Mouse (Mus musculus) embryonic facial prominence, embryonic 11.5 days (tissue): ENCODE data around the gene Veph1. TPM values are rescaled to one million over a fixed set of nuclear protein-coding genes. Genes with fewer than 3 reads are reported as not detected.

Experiments
- ATAC-seq: fragments of 200-750 bp; cut with Nextera tagmentation; replicated peaks from 2 replicates; pipeline ENCODE4 v1.8.0; 2017; ENCODE audit warnings: low read depth; ENCODE audit not compliant: insufficient number of reproducible peaks, low FRiP score, low TSS enrichment
- DNase-seq: peaks from one replicate; pipeline ENCODE4 v3.0.0-alpha.2; 2015; ENCODE audit warnings: low spot score
- H3K27ac ChIP-seq: fragments of 300-500 bp; sonication (generic); replicated peaks from 2 replicates; pipeline ENCODE4 v1.5.1; 2014; ENCODE audit warnings: mild to moderate bottlenecking, low read depth, low read length, control low read depth
- H3K27me3 ChIP-seq: fragments of 300-500 bp; sonication (generic); 2 replicates; pipeline ENCODE4 v1.6.1; 2014; ENCODE audit warnings: mild to moderate bottlenecking, low read length, moderate library complexity, mixed read lengths; ENCODE audit not compliant: control insufficient read depth, insufficient read depth
- H3K36me3 ChIP-seq: fragments of 300-500 bp; sonication (generic); replicated peaks from 2 replicates; pipeline ENCODE4 v1.6.1; 2014; ENCODE audit warnings: low read depth, mild to moderate bottlenecking, low read length, moderate library complexity, mixed read lengths; ENCODE audit not compliant: control insufficient read depth, insufficient read depth
- H3K4me1 ChIP-seq: fragments of 300-500 bp; sonication (generic); 2 replicates; pipeline ENCODE4 v1.6.1; 2014; ENCODE audit warnings: low read length, mixed read lengths; ENCODE audit not compliant: control insufficient read depth, insufficient read depth
- H3K4me2 ChIP-seq: fragments of 300-500 bp; sonication (generic); 2 replicates; pipeline ENCODE4 v1.6.1; 2014; ENCODE audit warnings: low read depth, mild to moderate bottlenecking, control low read depth, low read length, moderate library complexity
- H3K4me3 ChIP-seq: fragments of 300-500 bp; sonication (generic); 2 replicates; pipeline ENCODE4 v1.5.1; 2014; ENCODE audit warnings: low read depth, low read length, control low read depth
- H3K9ac ChIP-seq: fragments of 300-500 bp; sonication (generic); replicated peaks from 2 replicates; pipeline ENCODE4 v1.6.1; 2014; ENCODE audit warnings: mild to moderate bottlenecking, control low read depth, low read length
- H3K9me3 ChIP-seq: fragments of 300-500 bp; sonication (generic); replicated peaks from 2 replicates; pipeline ENCODE4 v1.6.1; 2016; ENCODE audit warnings: mild to moderate bottlenecking, low read length, inconsistent platforms, mixed read lengths; ENCODE audit not compliant: control insufficient read depth
- WGBS: fragments of 180-500 bp; shearing (Covaris S2); extraction: QIAGEN DNeasy Blood & Tissue Kit; methylation state at CpG from one replicate; pipeline ENCODE4 v1.1.7; 2014; 5-methylcytosine and 5-hydroxymethylcytosine counted together
- polyA plus RNA-seq: library from polyadenylated mRNA; unstranded; fragments of >200 nt; fragmentation: Nextera tagmentation; extraction: Ambion mirVana; gene quantifications from 2 replicates; pipeline ENCODE4 v1.2.1, GENCODE M21; 2014

The Veph1 gene
- polyA plus RNA-seq, 1 experiment from 2014 or later, result 5.5 TPM

DNA sequence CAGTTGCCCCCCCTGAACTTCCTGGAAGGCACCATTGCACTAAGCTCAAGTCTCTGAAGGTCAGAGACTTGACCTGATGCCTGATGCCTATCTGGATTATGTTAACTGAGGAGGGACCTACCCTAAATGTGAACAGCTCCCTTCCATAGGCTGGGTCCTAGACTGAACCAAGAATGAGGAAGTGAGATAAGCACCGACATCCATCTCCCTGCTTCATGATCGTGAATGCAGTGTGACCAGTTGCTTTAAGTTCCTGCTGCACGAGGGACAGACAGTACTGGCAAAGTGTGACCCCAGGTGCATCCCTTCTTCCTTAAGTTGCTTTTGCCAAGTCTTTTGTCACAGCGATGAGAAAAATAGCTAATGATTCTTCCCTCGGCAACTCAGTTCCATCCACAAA is 166.9 kb downstream of the Veph1 start:
- DNase-seq (no peak), ATAC-seq (no peak)
- H3K4me1 ChIP-seq, result no peaks in the 10 kb centered on the region; the same call in 1 of the 2 replicates
- H3K9ac ChIP-seq, result no peak overlapping the region
- H3K4me2 ChIP-seq, result no peak overlapping the region
- H3K27me3 ChIP-seq, result no peaks in the 10 kb centered on the region
- no peak overlapping the region for H3K27ac ChIP-seq
- no peak overlapping the region for H3K4me3 ChIP-seq
- H3K36me3 ChIP-seq, result no peaks in the 10 kb centered on the region
- 71% methylated on average over 5 of the region's 5 CpGs for WGBS
- H3K9me3 ChIP-seq, result no peaks in the 10 kb centered on the region

GRCm38 (mm10) chr3:66105493-66105892 is 191.1 kb downstream of the Veph1 start:
- no peak overlapping the region for H3K4me3 ChIP-seq
- DNase-seq, result peak; percentile 79
- no peak overlapping the region for H3K27ac ChIP-seq
- H3K27me3 ChIP-seq, result no peaks in the 10 kb centered on the region
- H3K9me3 ChIP-seq, result no peaks in the 10 kb centered on the region
- no peak overlapping the region for H3K4me2 ChIP-seq
- no peak overlapping the region for H3K9ac ChIP-seq
- no peaks in the 10 kb centered on the region for H3K36me3 ChIP-seq
- WGBS, result 34% methylated on average over 5 of the region's 5 CpGs
- peak; percentile 66; the same call in 1 of the 2 replicates for ATAC-seq
- no peaks in the 10 kb centered on the region for H3K4me1 ChIP-seq

DNA sequence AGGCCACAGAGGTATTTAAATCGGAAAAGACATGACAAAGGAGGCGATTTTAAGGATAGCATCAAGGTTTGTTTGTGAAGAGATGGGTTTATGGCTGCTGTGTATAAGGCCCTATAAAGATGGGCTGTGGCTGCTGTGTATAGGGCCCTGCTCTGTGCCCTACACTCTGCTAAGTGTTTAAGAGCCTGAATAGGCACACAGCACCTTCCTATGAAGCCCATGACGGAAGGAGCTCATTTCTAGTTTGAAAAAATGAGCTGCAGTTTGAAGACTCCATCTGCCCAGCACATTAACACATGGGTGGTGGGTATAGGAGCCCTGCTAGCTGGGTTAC is 194.1 kb downstream of the Veph1 start:
- H3K4me2 ChIP-seq, result no peak overlapping the region
- ATAC-seq (no peak), DNase-seq (no peak)
- H3K9me3 ChIP-seq, result no peaks in the 10 kb centered on the region
- H3K4me3 ChIP-seq, result no peak overlapping the region
- no peaks in the 10 kb centered on the region for H3K27me3 ChIP-seq
- no peak overlapping the region for H3K9ac ChIP-seq
- H3K36me3 ChIP-seq, result no peaks in the 10 kb centered on the region
- WGBS, result 87% methylated on average over 3 of the region's 3 CpGs
- H3K27ac ChIP-seq, result no peak overlapping the region
- H3K4me1 ChIP-seq, result no peaks in the 10 kb centered on the region

- no peak overlapping the region for H3K4me3 ChIP-seq
- ATAC-seq, result peak; percentile 74
- no peak for DNase-seq
- no peaks in the 10 kb centered on the region for H3K36me3 ChIP-seq
- 77% methylated on average over 11 of the region's 11 CpGs for WGBS
- H3K9me3 ChIP-seq, result no peaks in the 10 kb centered on the region
- no peak overlapping the region for H3K9ac ChIP-seq
- H3K27me3 ChIP-seq, result no peaks in the 10 kb centered on the region
- H3K27ac ChIP-seq, result no peak overlapping the region
- H3K4me2 ChIP-seq, result no peak overlapping the region
- no peaks in the 10 kb centered on the region for H3K4me1 ChIP-seq
Measured at GRCm38 (mm10) chr3:66101809-66102598, 194.6 kb downstream of the Veph1 start.

GRCm38 (mm10) chr3:66101074-66101473 is 195.6 kb downstream of the Veph1 start:
- no peak overlapping the region for H3K27ac ChIP-seq

GRCm38 (mm10) chr3:66091746-66092145 is 204.9 kb downstream of the Veph1 start:
- Histone ChIP-seq H3K4me2 (no peak overlapping the region), H3K27me3 (no peaks in the 10 kb centered on the region), H3K36me3 (no peaks in the 10 kb centered on the region), H3K9me3 (no peaks in the 10 kb centered on the region), H3K4me1 (no peaks in the 10 kb centered on the region), H3K27ac (no peak overlapping the region), H3K4me3 (no peak overlapping the region), H3K9ac (no peak overlapping the region)
- ATAC-seq (no peak), DNase-seq (no peak)
- 59% methylated on average over 2 of the region's 2 CpGs for WGBS

More at GRCm38 (mm10) chr3:66101074-66101473, 195.6 kb downstream of the Veph1 start:
- no peak for DNase-seq
- Histone ChIP-seq H3K4me1 (no peaks in the 10 kb centered on the region), H3K9me3 (no peaks in the 10 kb centered on the region), H3K9ac (no peak overlapping the region), H3K27me3 (no peaks in the 10 kb centered on the region), H3K4me3 (no peak overlapping the region), H3K36me3 (no peaks in the 10 kb centered on the region), H3K4me2 (no peak overlapping the region)
- WGBS, result 82% methylated on average over 2 of the region's 2 CpGs
- ATAC-seq, result no peak

DNA sequence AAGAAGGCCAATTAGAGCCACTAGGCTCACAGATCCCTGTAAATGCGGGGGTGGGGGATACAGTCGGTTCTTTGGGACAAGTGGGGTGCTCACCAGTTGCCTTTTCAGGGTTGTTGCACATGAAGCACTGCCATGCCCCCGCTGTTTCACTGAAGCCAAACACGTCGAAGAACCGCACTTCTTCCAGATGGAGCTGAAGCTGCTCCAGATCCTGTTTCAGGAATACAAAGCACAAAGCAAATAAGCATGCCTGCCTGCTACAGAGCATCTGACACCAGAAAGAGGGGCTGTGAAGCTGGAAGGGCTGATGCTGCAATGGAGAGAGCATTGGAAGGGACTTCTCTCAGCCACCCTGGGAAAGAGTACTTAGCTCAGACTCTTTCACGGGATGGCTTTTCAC is 209.0 kb downstream of the Veph1 start:
- DNase-seq (no peak), ATAC-seq (no peak)
- no peak overlapping the region for H3K27ac ChIP-seq
- whole genome bisulfite sequencing, result 64% methylated on average over 7 of the region's 7 CpGs
- no peaks in the 10 kb centered on the region for H3K9me3 ChIP-seq
- H3K27me3 ChIP-seq, result no peaks in the 10 kb centered on the region
- H3K4me3 ChIP-seq, result no peak overlapping the region
- H3K4me1 ChIP-seq, result no peaks in the 10 kb centered on the region
- no peaks in the 10 kb centered on the region for H3K36me3 ChIP-seq
- H3K4me2 ChIP-seq, result no peak overlapping the region
- no peak overlapping the region for H3K9ac ChIP-seq

DNA sequence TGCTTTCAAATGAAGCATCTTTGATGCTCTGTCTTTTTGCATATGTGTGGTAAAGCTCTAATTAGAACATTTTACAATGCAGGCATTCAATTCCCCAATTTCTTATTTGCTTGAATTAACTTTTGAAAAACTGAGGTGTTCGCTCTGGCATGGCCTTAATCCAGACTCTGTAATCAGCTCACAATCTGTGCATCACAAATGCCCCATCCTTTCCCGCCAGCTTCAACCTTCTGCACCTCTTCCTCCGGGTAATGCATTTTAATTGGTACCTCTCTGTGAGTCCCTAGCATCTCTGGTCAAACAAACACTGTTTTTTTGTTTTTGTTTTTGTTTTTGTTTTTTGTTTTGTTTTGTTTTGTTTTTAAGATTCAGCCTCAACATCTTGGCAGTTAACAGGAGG is 212.8 kb downstream of the Veph1 start:
- Histone ChIP-seq H3K36me3 (no peaks in the 10 kb centered on the region), H3K4me2 (no peak overlapping the region), H3K9me3 (no peaks in the 10 kb centered on the region), H3K27ac (no peak overlapping the region), H3K4me1 (no peaks in the 10 kb centered on the region), H3K4me3 (no peak overlapping the region), H3K27me3 (no peaks in the 10 kb centered on the region), H3K9ac (no peak overlapping the region)
- WGBS, result 90% methylated on average over 3 of the region's 3 CpGs
- ATAC-seq (no peak), DNase-seq (no peak)
